Mouse (Mus musculus) kidney, adult 8-10 months (tissue): Measurements from ENCODE around the gene 2700097O09Rik.
"Not testable (repeated sequence)": the region's sequence is repeated elsewhere in the genome, so short reads cannot be mapped to it uniquely, and the experiment has no call there.

ENCODE experiments used
- DNase-seq, 2 experiments: peaks; one replicate each; pipeline ENCODE4 v3.0.0; 2022

The 2700097O09Rik gene

DNA sequence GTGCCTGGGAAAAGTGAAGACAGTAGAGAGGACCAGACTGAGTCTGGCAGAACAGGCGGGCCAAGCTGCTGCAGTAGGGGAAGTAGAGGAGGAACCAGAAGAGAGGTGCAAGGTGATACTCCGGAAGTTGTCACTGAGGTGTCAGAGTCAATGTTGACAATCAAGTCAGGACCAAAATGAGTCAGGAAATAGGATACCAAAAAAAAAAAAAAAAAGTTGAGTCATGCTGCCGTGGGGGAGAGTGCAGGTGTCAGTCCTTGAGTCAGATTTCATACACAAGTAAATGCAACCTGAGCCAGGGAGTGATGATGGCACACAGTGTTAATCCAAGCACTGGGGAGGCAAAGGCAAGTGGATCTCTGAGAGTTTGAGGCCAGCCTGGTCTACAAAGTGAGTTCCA, 52.8 kb downstream of the 2700097O09Rik start:
- no peak for DNase-seq

DNA sequence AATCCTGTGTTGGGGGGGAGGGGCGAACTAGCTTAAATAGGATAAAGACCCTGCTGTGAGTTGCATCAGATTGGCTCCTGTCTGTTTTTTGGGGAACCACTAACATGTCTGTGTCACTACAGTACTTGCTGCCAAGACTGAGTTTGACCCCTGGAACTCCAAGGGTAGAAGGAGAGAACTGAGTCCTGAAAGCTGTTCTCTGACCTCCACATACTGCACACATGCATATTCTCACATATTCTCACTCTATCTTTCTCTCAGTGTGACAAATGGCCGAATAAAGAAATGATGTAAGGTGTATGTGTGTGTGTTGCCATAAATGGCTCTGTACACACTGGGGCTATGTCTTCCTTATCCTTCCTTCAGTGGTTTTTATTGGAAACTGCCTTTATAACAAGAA, 56.6 kb downstream of the 2700097O09Rik start:
- no peak for DNase-seq

DNA sequence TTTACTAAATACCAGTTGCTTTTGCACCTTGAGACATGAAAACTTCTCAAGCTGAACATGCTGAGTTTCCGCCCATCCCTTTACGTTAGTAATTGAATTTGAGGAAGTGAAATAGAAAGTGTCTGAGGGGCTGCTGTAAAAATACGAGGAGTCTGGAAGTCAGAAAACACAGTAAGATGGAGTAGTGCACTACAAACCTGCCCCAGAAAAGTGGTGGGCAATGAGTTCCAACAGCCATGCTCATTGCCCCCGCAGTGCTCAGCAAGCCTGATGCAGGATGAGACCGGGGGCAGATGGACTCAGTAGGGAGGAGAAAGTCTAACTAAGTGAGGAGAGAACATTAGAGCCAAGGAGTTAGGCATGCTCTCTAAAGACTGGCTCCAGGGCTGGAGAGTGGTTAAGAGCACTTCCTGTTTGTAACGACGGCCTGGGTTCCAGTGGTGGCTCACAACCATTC, 60.5 kb downstream of the 2700097O09Rik start:
- no peak for DNase-seq

DNA sequence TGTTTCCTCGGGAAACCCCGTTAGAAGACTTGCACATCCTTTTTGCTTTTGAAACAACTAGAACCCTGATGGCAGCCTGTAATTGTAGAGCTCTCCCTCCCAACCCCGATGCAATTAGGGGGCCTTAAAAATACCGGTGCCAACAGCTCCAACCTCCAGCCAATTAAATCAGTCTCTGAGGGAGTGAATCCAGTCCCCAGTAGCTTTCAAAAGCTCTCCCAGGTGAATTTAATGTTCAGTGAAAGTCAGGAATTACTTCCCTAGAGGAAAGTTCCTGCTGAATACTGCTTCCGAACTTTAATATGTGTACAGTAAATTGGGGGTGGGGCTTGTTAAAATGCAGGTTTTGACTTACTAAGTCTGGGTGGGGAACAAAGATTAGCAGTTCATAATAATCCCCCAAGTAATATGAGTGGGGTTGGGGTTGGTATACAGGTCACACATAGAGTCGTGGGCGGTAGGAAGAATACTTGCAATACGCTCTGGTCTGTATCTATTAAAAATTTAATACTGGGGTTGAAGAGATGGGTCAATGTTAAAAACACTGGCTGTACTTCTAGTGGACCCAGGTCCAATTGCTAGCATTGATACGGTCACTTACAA, 62.7 kb downstream of the 2700097O09Rik start:
- no peak for DNase-seq

DNA sequence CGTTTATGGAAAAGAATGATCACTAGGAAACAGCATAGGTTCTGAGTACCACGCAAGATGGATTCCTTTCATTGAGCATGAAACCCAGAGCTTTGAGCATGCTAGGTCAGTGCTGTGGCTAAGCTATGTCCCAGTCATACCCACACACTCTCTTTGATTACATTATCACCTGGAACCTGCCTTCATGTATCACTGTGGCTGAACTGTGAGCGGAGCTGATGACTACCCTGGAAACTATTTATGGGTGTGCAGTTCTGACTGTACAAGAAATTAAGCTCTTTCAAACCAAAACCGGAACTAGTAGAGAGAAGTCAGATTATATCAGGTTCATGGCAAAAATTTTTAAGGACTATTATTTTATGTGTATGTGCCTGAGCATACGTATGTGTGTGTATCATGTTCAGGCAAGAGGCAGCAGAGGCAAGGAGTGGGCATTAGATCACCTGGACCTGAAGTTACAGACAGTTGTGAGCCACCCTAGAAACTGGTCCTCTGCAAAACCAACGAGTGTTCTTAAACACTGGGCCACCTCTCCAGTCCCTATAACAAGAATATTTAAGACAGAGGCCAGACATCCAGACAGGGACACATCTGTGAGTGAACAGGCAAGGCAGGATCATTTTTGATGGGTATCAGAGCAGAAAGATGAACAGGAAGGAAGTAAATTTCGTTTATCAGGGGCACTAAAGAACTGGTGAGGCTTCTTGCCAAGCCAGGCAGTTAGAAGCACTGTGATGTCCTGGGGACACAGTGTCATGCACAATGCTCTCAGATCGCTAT, 63.4 kb downstream of the 2700097O09Rik start:
- DNase-seq: no peak

DNA sequence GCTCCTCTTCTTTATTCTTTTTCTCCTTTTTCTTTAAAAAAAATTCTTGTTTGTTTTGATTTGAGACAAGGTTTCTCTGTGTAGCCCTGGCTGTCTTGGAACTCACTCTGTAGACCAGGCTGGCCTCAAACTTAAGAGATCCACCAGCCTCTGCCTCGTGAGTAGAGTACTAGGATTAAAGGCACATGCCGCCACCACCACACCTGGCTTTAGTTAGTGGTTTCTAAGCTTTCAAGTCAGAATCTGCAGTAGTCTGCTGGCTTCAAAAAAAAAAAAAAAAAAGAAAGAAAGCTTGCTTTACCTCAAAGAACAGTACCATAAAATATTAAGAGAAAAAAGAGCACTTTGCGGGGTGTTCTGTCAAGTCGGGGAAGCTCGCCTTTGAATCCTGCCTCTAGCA, 64.5 kb downstream of the 2700097O09Rik start:
- DNase-seq: no peak

DNA sequence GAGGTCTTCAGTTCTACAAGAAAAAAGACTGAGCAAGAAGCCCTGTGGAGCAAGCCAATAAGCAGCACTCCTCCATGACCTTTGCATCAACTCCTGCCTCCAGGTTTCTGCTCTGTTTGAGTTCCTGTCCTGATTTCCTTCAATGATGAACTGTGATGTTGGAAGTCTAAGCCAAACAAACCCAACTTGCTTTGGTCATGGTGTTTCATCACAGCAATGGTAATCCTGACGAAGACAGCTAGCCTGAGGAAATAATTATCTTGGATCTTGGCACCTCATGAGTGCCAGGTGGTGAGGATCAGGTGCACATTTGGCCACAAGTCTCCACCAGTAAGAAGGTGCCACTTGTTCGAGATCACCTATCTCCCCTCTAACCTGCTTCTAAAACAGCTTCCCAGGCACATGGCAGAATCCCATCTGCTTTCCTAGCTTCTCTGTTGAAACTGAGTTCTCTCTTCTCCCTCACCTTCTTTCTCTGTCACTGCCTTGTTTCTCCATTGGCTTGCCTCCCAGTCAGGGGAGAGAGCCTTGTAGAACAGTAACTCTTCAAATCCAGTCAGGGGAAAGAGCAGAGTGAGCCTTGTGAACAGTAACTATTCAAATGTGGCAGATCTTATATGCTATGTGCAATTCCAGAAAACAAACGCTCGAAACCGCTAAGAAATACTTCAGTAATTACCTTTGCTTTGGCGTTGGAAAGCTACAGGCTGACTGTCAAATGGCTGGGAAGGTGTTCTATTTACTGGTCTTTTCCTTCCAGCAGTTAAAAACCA, 66.1 kb downstream of the 2700097O09Rik start, which contains the start of gene Baz1a:
TSS of gene Baz1a (minus strand) at position 723 of the 773 bp plus-strand sequence.
- peak; percentile 19 to 35 for DNase-seq

DNA sequence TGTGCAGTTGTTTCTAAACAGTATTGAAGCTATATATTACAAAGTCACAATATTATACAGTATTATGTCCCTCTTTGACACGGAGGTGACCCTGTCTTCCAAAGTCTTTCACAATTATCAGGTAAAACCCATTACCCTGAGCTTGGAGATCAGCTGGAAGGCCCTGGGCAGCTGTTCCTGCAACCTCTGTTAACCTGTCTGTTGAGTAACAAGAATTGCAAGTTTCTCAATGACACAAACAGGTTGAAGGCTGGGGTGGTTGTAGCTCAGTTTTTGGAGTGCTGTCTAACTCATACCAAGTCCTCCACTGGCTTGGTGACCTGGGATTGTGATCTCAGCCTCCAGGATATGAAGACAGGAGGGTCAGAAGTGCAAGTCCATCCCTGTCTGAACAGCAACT, 66.9 kb downstream of the 2700097O09Rik start:
- no peak for DNase-seq

DNA sequence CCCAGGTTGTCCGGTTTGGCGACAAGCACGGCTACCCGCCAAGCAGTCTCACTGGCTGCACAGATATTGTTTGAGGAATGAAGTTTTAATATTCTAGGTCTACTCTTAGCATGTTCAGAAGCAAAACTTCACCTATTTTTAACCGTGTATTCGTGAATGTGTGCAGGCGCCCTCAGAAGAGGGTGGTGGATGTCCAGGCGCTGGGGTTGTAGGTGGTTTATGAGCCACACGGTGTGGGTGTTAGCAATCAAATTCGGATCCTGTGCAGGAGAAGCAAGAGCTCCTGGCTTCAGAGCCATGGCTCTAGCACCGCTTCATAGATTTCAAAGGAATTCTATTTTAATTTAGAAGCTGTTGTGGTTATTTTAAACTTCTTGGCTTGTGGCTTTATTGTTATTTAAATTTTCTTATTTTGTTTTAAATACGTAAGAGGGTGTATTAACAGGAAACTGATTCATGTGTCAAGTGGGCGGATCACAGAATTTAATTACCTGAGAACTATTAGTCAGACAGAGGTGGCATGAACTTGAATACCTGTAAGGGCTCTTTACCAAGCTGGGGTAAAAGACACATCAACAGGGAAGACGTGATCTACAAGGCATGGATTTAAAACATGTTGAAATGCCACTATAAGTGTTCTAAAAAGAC, 72.4 kb downstream of the 2700097O09Rik start:
- DNase-seq: no peak

DNA sequence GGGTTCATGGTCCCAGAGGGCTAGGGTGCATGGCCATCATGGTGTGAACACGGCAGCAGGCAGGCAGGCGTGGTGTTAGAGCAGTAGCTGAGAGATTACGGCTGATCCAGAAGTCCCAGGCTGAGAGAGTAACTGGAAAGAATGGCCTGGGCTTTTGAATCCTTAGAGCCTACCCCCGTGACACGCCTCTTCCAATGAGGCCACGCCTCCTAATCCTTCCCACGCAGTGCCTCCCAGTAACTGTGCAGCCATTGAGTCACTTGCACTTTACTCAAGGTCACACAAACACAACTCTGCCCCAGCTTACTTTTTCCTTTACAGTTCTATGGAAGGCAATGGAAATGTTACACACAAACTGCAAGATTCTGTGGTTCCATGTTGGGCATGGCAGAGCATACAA, 73.8 kb downstream of the 2700097O09Rik start:
- no peak for DNase-seq

DNA sequence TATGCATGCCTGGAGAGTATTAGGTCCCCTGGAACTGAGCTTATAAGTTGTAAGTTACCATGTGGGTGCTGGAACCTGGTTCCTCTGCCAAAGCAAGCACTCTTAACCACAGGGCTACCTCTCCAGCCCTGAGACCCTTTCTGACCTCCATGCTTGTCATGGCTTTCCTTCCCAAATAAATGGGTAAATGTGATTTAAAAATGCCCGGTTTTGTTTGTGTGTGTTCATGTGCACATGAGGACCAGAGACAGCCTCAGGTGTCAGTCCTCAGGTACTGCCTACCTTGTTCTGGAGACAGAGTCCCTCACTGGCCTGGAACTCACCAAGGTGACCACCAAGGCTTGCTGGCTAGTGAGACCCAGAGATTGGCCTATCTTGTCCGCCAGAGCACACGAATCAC, 75.5 kb downstream of the 2700097O09Rik start:
- no peak for DNase-seq

DNA sequence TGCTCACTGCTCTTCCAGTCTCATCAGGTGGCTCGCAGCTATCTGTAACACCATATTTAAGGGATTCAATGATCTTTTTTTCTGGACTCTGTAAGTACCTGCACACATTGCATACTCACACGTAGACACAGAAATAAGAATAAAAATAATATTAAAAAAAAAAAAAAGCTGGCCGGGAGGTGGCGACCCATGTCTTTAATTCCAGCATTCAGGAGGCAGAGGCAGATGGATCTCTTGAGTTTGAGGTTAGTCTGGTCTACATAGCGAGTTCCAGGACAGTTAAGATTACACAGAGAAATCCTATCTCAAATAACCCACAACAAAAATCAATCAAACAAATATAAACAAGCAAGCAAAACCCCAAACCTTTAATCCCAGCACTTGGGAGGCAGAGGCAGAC, 76.1 kb downstream of the 2700097O09Rik start:
- no peak for DNase-seq

DNA sequence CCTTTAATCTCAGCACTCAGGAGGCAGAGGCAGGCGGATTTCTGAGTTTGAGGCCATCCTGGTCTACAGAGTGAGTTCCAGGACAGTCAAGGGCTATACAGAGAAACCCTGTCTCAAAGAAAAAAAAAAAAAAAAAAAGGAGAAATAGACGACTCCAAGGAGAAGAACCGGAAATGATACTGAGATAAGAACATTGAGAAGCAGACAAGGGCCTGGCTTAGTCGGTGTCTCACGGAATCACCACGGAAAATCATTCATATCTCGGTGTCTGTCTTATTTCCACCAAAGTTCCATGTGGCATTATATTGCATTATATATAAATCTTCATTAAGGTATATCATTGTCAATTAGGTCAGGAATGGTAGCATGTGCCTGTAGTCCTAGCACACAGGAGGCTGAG, 77.4 kb downstream of the 2700097O09Rik start:
- DNase-seq: not testable (repeated sequence)

DNA sequence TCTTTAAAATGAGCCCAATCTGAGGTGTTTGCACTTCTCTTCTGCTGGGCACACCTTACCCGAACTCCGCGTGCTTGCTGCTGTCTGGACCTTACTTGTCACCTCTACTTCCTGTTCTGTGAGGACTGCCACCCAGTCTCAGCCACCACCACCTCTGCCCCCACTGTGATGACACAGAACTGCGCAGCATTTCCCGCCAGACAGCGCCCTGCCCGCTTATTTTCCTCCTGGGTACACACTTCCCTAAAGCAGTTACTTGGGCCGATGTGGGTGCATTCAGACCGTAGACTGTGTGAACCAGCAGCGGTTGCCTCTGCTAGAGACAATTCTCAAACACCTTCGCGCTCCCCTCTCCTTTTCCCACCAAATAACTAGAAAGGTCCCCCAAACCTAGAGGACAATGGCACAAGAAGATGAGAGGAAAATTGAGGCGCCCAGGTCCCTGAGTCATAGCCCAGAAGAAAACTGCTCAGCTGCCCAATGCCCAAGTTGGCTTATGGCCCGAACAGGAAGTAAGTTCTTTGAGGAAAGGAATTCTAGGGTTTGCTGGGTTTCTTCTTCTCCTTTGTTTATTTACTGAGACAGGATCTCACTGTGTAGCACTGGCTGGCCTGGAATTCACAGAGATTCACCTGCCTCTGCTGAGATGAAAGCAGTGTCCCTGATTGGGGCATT, 80.8 kb downstream of the 2700097O09Rik start:
- DNase-seq: peak in 1 of 2 experiments; percentile 8

DNA sequence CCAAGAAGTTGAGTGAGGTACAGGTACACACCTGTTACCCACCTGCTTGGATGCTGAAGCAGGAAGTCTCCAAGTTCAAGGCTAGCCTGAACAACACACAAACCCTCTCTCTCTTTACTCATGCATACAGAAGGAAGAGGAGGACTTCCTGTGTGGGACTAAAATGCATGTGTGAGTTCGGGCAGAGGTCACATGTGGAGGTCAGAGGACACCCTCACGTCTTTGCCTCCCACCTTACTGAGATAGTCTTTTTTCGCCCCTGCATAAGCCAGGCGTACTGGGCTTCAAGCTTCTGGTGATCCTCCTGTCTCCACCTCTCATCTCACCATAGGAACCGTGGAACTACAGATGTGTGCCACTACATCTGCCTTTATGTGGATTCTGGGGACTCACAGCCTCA, 81.5 kb downstream of the 2700097O09Rik start:
- DNase-seq: no peak

DNA sequence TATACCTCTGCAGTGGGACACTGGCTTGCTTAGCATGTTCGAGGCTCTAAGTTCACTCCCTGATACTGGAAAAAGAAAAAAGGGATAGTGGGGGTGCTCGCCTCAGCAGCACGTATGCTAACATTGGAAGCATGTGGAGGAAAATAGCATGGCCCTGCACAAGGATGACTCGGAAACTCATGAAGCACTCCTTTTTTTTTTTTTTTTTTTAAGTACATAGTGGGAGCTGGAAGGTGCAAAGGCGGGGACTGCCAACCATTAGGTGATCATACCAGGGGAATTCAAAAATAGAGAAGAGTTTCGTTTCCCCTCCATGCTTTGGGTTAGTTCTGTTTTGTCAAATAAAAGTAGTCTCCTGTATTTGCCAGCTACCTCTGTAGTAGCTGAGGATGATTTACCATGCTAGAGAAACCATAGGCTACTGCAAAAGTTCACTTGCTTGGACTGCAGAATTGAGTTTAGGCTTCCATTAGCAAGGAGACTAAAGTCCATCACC, 82.9 kb downstream of the 2700097O09Rik start:
- no peak for DNase-seq

DNA sequence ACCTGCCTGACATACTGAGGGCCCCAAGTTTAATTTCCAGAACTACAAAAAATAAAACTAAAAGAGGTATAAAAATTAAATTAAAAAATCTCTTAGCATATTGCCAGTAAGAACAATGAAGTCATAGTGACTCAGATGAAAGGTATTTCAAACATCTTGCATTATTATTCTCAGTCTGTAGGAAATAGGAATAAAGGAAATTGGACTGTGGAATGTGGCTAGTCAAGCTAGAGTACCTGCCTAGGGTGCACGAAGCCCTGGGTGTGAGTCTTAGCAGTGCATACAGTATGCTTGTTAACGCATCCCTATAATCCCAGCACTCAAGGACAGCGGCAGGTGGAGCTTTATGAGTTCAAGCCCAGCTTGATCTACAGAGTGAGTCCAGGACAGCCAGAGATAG, 83.9 kb downstream of the 2700097O09Rik start:
- no peak for DNase-seq
